Mouse (Mus musculus) kidney, embryonic 14.5 days (tissue): ENCODE results near the gene Ppp2r5e. TPM values are rescaled to one million over a fixed set of nuclear protein-coding genes. Genes with fewer than 3 reads are reported as not detected.
A peak's percentile ranks its signal among the peaks of the same experiment; 100 is the strongest.

ENCODE experiments used
- ATAC-seq: fragments of 200-750 bp; cut with Nextera tagmentation; 2 replicates; pipeline ENCODE4 v1.8.0; 2017; ENCODE audit warnings: moderate number of reproducible peaks, mild to moderate bottlenecking, moderate TSS enrichment, moderate library complexity; ENCODE audit not compliant: low FRiP score, low TSS enrichment
- H3K27ac ChIP-seq: fragments of 300-500 bp; sonication (generic); 2 replicates; pipeline ENCODE4 v1.5.1; 2014; ENCODE audit warnings: low read depth, mild to moderate bottlenecking, low read length, moderate library complexity, mixed read lengths
- H3K27me3 ChIP-seq: fragments of 300-500 bp; sonication (generic); 2 replicates; pipeline ENCODE4 v1.6.1; 2014; ENCODE audit warnings: mild to moderate bottlenecking, low read length; ENCODE audit not compliant: control insufficient read depth, insufficient read depth
- H3K36me3 ChIP-seq: fragments of 300-500 bp; sonication (generic); 2 replicates; pipeline ENCODE4 v1.6.1; 2014; ENCODE audit warnings: low read length, mixed read lengths; ENCODE audit not compliant: control insufficient read depth, insufficient read depth
- H3K4me1 ChIP-seq: fragments of 300-500 bp; sonication (generic); 2 replicates; pipeline ENCODE4 v1.6.1; 2014; ENCODE audit warnings: low read length, mixed read lengths; ENCODE audit not compliant: control insufficient read depth, insufficient read depth
- H3K4me2 ChIP-seq: fragments of 300-500 bp; sonication (generic); replicated peaks from 2 replicates; pipeline ENCODE4 v1.6.1; 2014; ENCODE audit warnings: low read depth, mild to moderate bottlenecking, low read length
- H3K4me3 ChIP-seq: fragments of 300-500 bp; sonication (generic); 2 replicates; pipeline ENCODE4 v1.5.1; 2014; ENCODE audit warnings: mild to moderate bottlenecking, low read length
- H3K9ac ChIP-seq: fragments of 300-500 bp; sonication (generic); 2 replicates; pipeline ENCODE4 v1.6.1; 2014; ENCODE audit warnings: low read depth, mild to moderate bottlenecking, low read length, moderate library complexity
- H3K9me3 ChIP-seq: fragments of 300-500 bp; sonication (generic); 2 replicates; pipeline ENCODE4 v1.6.1; 2016; ENCODE audit warnings: low read length; ENCODE audit not compliant: control insufficient read depth
- WGBS: fragments of 180-500 bp; shearing (Covaris S2); extraction: QIAGEN DNeasy Blood & Tissue Kit; methylation state at CpG from one replicate; pipeline ENCODE4 v1.1.7; 2014; 5-methylcytosine and 5-hydroxymethylcytosine counted together
- polyA plus RNA-seq: library from polyadenylated mRNA; unstranded; fragments of >200 nt; fragmentation: Nextera tagmentation; extraction: Ambion mirVana; gene quantifications from 2 replicates; pipeline ENCODE4 v1.2.1, GENCODE M21; 2014

The Ppp2r5e gene
- polyA plus RNA-seq, 1 experiment from 2014 or later, result 18.4 TPM

GRCm38 (mm10) chr12:75460561-75460960 is 135.5 kb downstream of the Ppp2r5e start:
- Histone ChIP-seq H3K27ac (no peak overlapping the region), H3K27me3 (no peaks in the 10 kb centered on the region), H3K4me1 (no peaks in the 10 kb centered on the region), H3K9ac (no peak overlapping the region), H3K4me3 (no peak overlapping the region), H3K36me3 (peaks cover 55% of the 10 kb centered on the region), H3K4me2 (no peak overlapping the region), H3K9me3 (no peaks in the 10 kb centered on the region)
- no peak for ATAC-seq
- 93% methylated on average over 5 of the region's 5 CpGs for WGBS

GRCm38 (mm10) chr12:75459656-75460055 is 136.4 kb downstream of the Ppp2r5e start:
- Histone ChIP-seq H3K4me1 (no peaks in the 10 kb centered on the region), H3K4me2 (no peak overlapping the region), H3K9ac (no peak overlapping the region), H3K27ac (no peak overlapping the region), H3K9me3 (no peaks in the 10 kb centered on the region), H3K36me3 (peaks cover 49% of the 10 kb centered on the region), H3K27me3 (no peaks in the 10 kb centered on the region), H3K4me3 (no peak overlapping the region)
- 92% methylated on average over 5 of the region's 5 CpGs for WGBS
- no peak for ATAC-seq

- H3K36me3 ChIP-seq, result peaks cover 28% of the 10 kb centered on the region
- ATAC-seq, result no peak
These were observed 142.6 kb downstream of the Ppp2r5e start for GRCm38 (mm10) chr12:75453441-75453840.

GRCm38 (mm10) chr12:75453027-75453426 is 143.0 kb downstream of the Ppp2r5e start:
- no peak for ATAC-seq
- 87% methylated on average over 4 of the region's 4 CpGs for WGBS
- H3K36me3 ChIP-seq, result peaks cover 24% of the 10 kb centered on the region

More at GRCm38 (mm10) chr12:75453441-75453840, 142.6 kb downstream of the Ppp2r5e start:
- Histone ChIP-seq H3K9ac (no peak overlapping the region), H3K4me1 (no peaks in the 10 kb centered on the region), H3K4me2 (no peak overlapping the region), H3K27me3 (no peaks in the 10 kb centered on the region), H3K9me3 (no peaks in the 10 kb centered on the region), H3K4me3 (no peak overlapping the region), H3K27ac (no peak overlapping the region)
- 95% methylated on average over 6 of the region's 6 CpGs for WGBS

GRCm38 (mm10) chr12:75450592-75450991 is 145.5 kb downstream of the Ppp2r5e start:
- H3K4me3 ChIP-seq, result no peak overlapping the region
- H3K9me3 ChIP-seq, result no peaks in the 10 kb centered on the region
- no peak overlapping the region for H3K4me2 ChIP-seq
- no peak overlapping the region for H3K27ac ChIP-seq
- H3K9ac ChIP-seq, result no peak overlapping the region
- 92% methylated on average over 8 of the region's 8 CpGs for WGBS
- no peaks in the 10 kb centered on the region for H3K27me3 ChIP-seq
- no peaks in the 10 kb centered on the region for H3K4me1 ChIP-seq
- peaks cover 24% of the 10 kb centered on the region for H3K36me3 ChIP-seq
- peak; percentile 67; the same call in 1 of the 2 replicates for ATAC-seq

More at GRCm38 (mm10) chr12:75453027-75453426, 143.0 kb downstream of the Ppp2r5e start:
- Histone ChIP-seq H3K27ac (no peak overlapping the region), H3K4me1 (no peaks in the 10 kb centered on the region), H3K4me2 (no peak overlapping the region), H3K9me3 (no peaks in the 10 kb centered on the region), H3K4me3 (no peak overlapping the region), H3K9ac (no peak overlapping the region), H3K27me3 (no peaks in the 10 kb centered on the region)

- WGBS, result 53% methylated on average over 14 of the region's 14 CpGs
- Histone ChIP-seq H3K4me2 (no peak overlapping the region), H3K27me3 (no peaks in the 10 kb centered on the region), H3K4me1 (no peaks in the 10 kb centered on the region), H3K36me3 (peaks cover 24% of the 10 kb centered on the region), H3K27ac (no peak overlapping the region), H3K9ac (no peak overlapping the region), H3K9me3 (no peaks in the 10 kb centered on the region), H3K4me3 (no peak overlapping the region)
- peak; percentile 63; the same call in 1 of the 2 replicates for ATAC-seq
These were observed 146.0 kb downstream of the Ppp2r5e start for GRCm38 (mm10) chr12:75450011-75450410.

GRCm38 (mm10) chr12:75449475-75449966 is 146.5 kb downstream of the Ppp2r5e start:
- peaks cover 24% of the 10 kb centered on the region for H3K36me3 ChIP-seq
- H3K27ac ChIP-seq, result no peak overlapping the region
- no peaks in the 10 kb centered on the region for H3K27me3 ChIP-seq
- WGBS, result 65% methylated on average over 6 of the region's 6 CpGs
- H3K4me1 ChIP-seq, result no peaks in the 10 kb centered on the region
- ATAC-seq, result no peak; the same call in 1 of the 2 replicates
- H3K4me2 ChIP-seq, result no peak overlapping the region
- no peak overlapping the region for H3K9ac ChIP-seq
- no peak overlapping the region for H3K4me3 ChIP-seq
- H3K9me3 ChIP-seq, result no peaks in the 10 kb centered on the region

GRCm38 (mm10) chr12:75448921-75449320 is 147.1 kb downstream of the Ppp2r5e start:
- Histone ChIP-seq H3K4me2 (no peak overlapping the region), H3K36me3 (peaks cover 24% of the 10 kb centered on the region), H3K27me3 (no peaks in the 10 kb centered on the region), H3K9ac (no peak overlapping the region), H3K4me3 (no peak overlapping the region), H3K9me3 (no peaks in the 10 kb centered on the region), H3K4me1 (peaks cover 3% of the 10 kb centered on the region; the same call in 1 of the 2 replicates), H3K27ac (no peak overlapping the region)
- peak; percentile 15; the same call in 1 of the 2 replicates for ATAC-seq
- 77% methylated on average over 5 of the region's 5 CpGs for WGBS

GRCm38 (mm10) chr12:75446245-75446644 is 149.8 kb downstream of the Ppp2r5e start:
- Histone ChIP-seq H3K36me3 (peaks cover 8% of the 10 kb centered on the region; the same call in 1 of the 2 replicates), H3K9me3 (no peaks in the 10 kb centered on the region), H3K4me2 (no peak overlapping the region), H3K4me1 (peaks cover 3% of the 10 kb centered on the region; the same call in 1 of the 2 replicates), H3K27ac (no peak overlapping the region), H3K27me3 (no peaks in the 10 kb centered on the region), H3K4me3 (no peak overlapping the region), H3K9ac (no peak overlapping the region)
- ATAC-seq, result no peak
- 91% methylated on average over 7 of the region's 7 CpGs for WGBS
